Mouse (Mus musculus) ES-CJ7 (cell line): ENCODE measurements around the gene Gpr15.

Experiments
- DNase-seq: peaks from one replicate; pipeline ENCODE4 v3.0.0; 2011; ENCODE audit warnings: low read depth, low spot score

The Gpr15 gene

GRCm38 (mm10) chr16:58718666-58719120, at the start of gene Gpr15:
Gpr15 (minus strand) TSS chr16:58719070.
- DNase-seq = no peak

GRCm38 (mm10) chr16:58763076-58763475, 44.2 kb upstream of the Gpr15 start, which contains the start of gene Olfr172:
Olfr172 (minus strand) TSS chr16:58763176.
- no peak for DNase-seq

GRCm38 (mm10) chr16:58756191-58756590, 37.3 kb upstream of the Gpr15 start:
- DNase-seq = no peak

- peak; percentile 23 for DNase-seq
These were observed 32.4 kb upstream of the Gpr15 start for GRCm38 (mm10) chr16:58751314-58751713.

- DNase-seq = no peak
These were observed 27.8 kb upstream of the Gpr15 start for GRCm38 (mm10) chr16:58746715-58747114.

- DNase-seq = no peak
These were observed 21.9 kb upstream of the Gpr15 start for GRCm38 (mm10) chr16:58740751-58741150.

- DNase-seq = peak; percentile 17
These were observed 19.9 kb upstream of the Gpr15 start for GRCm38 (mm10) chr16:58738800-58739199.

- no peak for DNase-seq
These were observed 19.3 kb upstream of the Gpr15 start for GRCm38 (mm10) chr16:58738205-58738604.

GRCm38 (mm10) chr16:58728176-58728671, 9.4 kb upstream of the Gpr15 start:
- peak; percentile 11 for DNase-seq

- peak; percentile 98 for DNase-seq
These were observed 8.7 kb upstream of the Gpr15 start, which contains the start of gene Cldnd1 for GRCm38 (mm10) chr16:58727477-58728131. Cldnd1 (plus strand) TSS chr16:58727910.

GRCm38 (mm10) chr16:58726680-58727476, 8.0 kb upstream of the Gpr15 start:
- DNase-seq = no peak

GRCm38 (mm10) chr16:58722292-58722691, 3.4 kb upstream of the Gpr15 start:
- DNase-seq = no peak

GRCm38 (mm10) chr16:58715018-58715417, 3.9 kb downstream of the Gpr15 start:
- DNase-seq = no peak

GRCm38 (mm10) chr16:58713128-58713527, 5.7 kb downstream of the Gpr15 start:
- no peak for DNase-seq

- DNase-seq = no peak
These were observed 6.6 kb downstream of the Gpr15 start for GRCm38 (mm10) chr16:58712221-58712620.

GRCm38 (mm10) chr16:58709536-58709935, 9.3 kb downstream of the Gpr15 start:
- DNase-seq = no peak

- DNase-seq = no peak
These were observed 10.0 kb downstream of the Gpr15 start for GRCm38 (mm10) chr16:58708601-58709475.

GRCm38 (mm10) chr16:58707276-58707905, 11.5 kb downstream of the Gpr15 start:
- DNase-seq = no peak

- DNase-seq = no peak
These were observed 13.9 kb downstream of the Gpr15 start for GRCm38 (mm10) chr16:58704999-58705398.

GRCm38 (mm10) chr16:58703382-58704124, 15.3 kb downstream of the Gpr15 start:
- DNase-seq = no peak
